Mouse (Mus musculus): ENCODE results near the gene Tchhl1.

- no peak for TF ChIP-seq CTCF (conservative IDR thresholded peaks at IDR 0.05; ENCODE audit: low read length)
- no peak for TF ChIP-seq NANOG (IDR thresholded peaks at IDR 0.05; ENCODE audit: borderline replicate concordance, low read length)
- TF ChIP-seq POU5F1 (IDR thresholded peaks at IDR 0.05; ENCODE audit: borderline replicate concordance, low read length): no peak
Measured at GRCm38 (mm10) chr3:93480053-93480452, 11.5 kb downstream of the Tchhl1 start.

Measured in E14TG2a.4 (cell line).